Mouse (Mus musculus) lung, postnatal 0 days (tissue): ENCODE measurements around the gene Tdgf1. TPM values are rescaled to one million over a fixed set of nuclear protein-coding genes. Genes with fewer than 3 reads are reported as not detected.

Experiments used
- ATAC-seq: fragments of 200-750 bp; cut with Nextera tagmentation; 2 replicates; pipeline ENCODE4 v1.8.0; 2017; ENCODE audit warnings: moderate library complexity
- DNase-seq: peaks from one replicate; pipeline ENCODE4 v3.0.0-alpha.2; 2016; ENCODE audit warnings: low spot score
- H3K27ac ChIP-seq: fragments of 300-500 bp; sonication (generic); 2 replicates; pipeline ENCODE4 v1.5.1; 2014; ENCODE audit warnings: antibody characterized with exemption, mild to moderate bottlenecking, low read length, mixed read lengths
- H3K27me3 ChIP-seq: fragments of 300-500 bp; sonication (generic); replicated peaks from 2 replicates; pipeline ENCODE4 v1.6.1; 2014; ENCODE audit warnings: low read length, mixed read lengths; ENCODE audit not compliant: insufficient read depth
- H3K36me3 ChIP-seq: fragments of 300-500 bp; sonication (generic); 2 replicates; pipeline ENCODE4 v1.6.1; 2014; ENCODE audit warnings: low read length, mixed read lengths; ENCODE audit not compliant: insufficient read depth
- H3K4me1 ChIP-seq: fragments of 300-500 bp; sonication (generic); 2 replicates; pipeline ENCODE4 v1.6.1; 2014; ENCODE audit warnings: antibody characterized with exemption, low read depth, low read length, mixed read lengths; ENCODE audit not compliant: insufficient read depth
- H3K4me2 ChIP-seq: fragments of 300-500 bp; sonication (generic); replicated peaks from 2 replicates; pipeline ENCODE4 v1.6.1; 2014; ENCODE audit warnings: low read depth, mild to moderate bottlenecking, low read length, moderate library complexity, mixed read lengths
- H3K4me3 ChIP-seq: fragments of 300-500 bp; sonication (generic); 2 replicates; pipeline ENCODE4 v1.5.1; 2014; ENCODE audit warnings: low read depth, low read length
- H3K9ac ChIP-seq: fragments of 300-500 bp; sonication (generic); replicated peaks from 2 replicates; pipeline ENCODE4 v1.6.1; 2014; ENCODE audit warnings: low read depth, mild to moderate bottlenecking
- H3K9me3 ChIP-seq: fragments of 300-500 bp; sonication (generic); 2 replicates; pipeline ENCODE4 v1.6.1; 2016; ENCODE audit warnings: low read length, mixed read lengths
- CTCF ChIP-seq: IDR thresholded peaks from 2 replicates; pipeline ENCODE4 v1.5.1; 2016; ENCODE audit warnings: antibody characterized with exemption, mild to moderate bottlenecking
- EP300 ChIP-seq: IDR thresholded peaks from 2 replicates; pipeline ENCODE4 v1.6.1; 2016; ENCODE audit warnings: antibody characterized with exemption, mild to moderate bottlenecking, control low read depth
- WGBS: fragments of 180-500 bp; shearing (Covaris S2); extraction: QIAGEN DNeasy Blood & Tissue Kit; methylation state at CpG from one replicate; pipeline ENCODE4 v1.1.7; 2014; 5-methylcytosine and 5-hydroxymethylcytosine counted together
- polyA plus RNA-seq: library from polyadenylated mRNA; unstranded; fragments of >200 nt; fragmentation: Nextera tagmentation; extraction: Ambion mirVana; gene quantifications from 2 replicates; pipeline ENCODE4 v1.2.1, GENCODE M21; 2015

Tdgf1 gene
- polyA plus RNA-seq, 1 experiment from 2014 or later: 0.19 TPM

DNA sequence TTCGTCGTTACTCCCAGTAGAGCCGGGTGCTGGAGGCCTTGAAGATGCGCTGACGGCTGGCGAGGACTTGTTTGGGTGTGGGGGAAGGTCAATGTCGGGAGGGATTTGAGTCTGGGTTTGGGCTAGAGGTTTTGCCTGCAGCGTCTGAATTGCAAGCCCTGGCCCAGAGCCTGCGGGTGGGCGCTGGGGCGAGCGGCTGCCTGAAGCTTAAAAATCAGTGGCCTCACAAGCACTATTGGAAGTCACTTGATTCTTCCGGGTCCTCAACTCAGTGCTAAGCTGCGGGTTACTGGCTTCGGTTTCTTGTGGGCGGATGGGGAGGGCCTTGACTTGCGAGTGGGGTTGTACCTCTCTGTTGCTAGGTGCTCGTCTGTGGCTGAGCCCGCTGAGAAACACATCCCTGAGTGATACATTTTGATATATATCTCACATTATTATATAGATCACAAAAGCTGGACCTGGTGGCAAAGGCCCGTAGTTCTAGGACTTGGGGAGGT is 638 bp upstream of the Tdgf1 start:
- H3K27ac ChIP-seq: no peak overlapping the region
- no peaks in the 10 kb centered on the region for H3K36me3 ChIP-seq
- no peak overlapping the region for H3K4me2 ChIP-seq
- H3K9me3 ChIP-seq: no peaks in the 10 kb centered on the region
- ATAC-seq (no peak), DNase-seq (no peak)
- 31% methylated on average over 20 of the region's 20 CpGs for WGBS
- H3K9ac ChIP-seq: no peak overlapping the region
- H3K27me3 ChIP-seq: peaks cover 20% of the 10 kb centered on the region; the same call in 1 of the 2 replicates
- no peaks in the 10 kb centered on the region for H3K4me1 ChIP-seq
- TF ChIP-seq CTCF (no peak), EP300 (no peak)
- no peak overlapping the region for H3K4me3 ChIP-seq

DNA sequence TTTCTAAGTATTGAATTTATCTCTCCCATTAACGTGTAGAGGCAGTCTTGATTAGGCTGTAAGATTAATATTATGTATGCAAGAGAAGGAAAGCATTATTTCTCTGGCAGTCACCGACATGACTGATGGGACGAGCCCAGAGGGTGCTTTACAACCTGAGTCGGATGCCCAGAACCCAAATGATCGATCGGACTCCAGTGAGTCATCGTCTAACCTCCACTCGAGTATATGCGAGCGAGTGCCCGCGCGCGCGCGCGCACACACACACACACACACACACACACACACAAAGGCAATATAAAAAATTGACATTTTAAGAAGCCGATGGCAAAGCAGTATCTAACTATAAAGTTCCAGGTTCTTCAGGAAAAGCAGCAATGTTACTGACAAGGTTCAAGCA is 615 bp downstream of the Tdgf1 start:
- Histone ChIP-seq H3K4me2 (no peak overlapping the region), H3K36me3 (no peaks in the 10 kb centered on the region), H3K9ac (no peak overlapping the region), H3K9me3 (no peaks in the 10 kb centered on the region), H3K4me3 (no peak overlapping the region), H3K27ac (no peak overlapping the region), H3K27me3 (peaks cover 20% of the 10 kb centered on the region; the same call in 1 of the 2 replicates), H3K4me1 (no peaks in the 10 kb centered on the region)
- DNase-seq (no peak), ATAC-seq (no peak)
- WGBS: 8% methylated on average over 18 of the region's 18 CpGs
- no peak for TF ChIP-seq CTCF
- TF ChIP-seq EP300: no peak

DNA sequence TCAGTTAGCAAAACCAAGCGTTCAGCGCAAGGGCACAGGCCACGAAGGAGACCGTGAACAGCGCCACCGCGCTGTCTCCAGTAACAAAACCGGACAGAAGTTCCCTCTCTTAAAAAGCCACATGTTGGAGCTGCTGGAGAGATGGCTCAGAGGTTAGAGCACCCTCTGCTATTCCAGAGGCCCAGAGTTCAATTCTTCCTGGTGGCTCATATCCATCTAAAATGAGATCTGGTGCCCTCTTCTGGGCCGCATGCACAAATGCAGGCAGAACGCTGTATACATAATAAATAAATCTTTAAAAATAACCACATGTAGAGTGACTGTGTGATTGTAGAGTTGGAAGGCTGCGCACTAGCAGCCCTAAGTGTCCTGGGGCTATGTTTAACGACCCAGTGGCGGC is 1.7 kb downstream of the Tdgf1 start:
- H3K4me3 ChIP-seq: no peak overlapping the region
- TF ChIP-seq EP300 (no peak), CTCF (peak; percentile 68)
- no peaks in the 10 kb centered on the region for H3K9me3 ChIP-seq
- no peak overlapping the region for H3K9ac ChIP-seq
- no peak overlapping the region for H3K4me2 ChIP-seq
- H3K27ac ChIP-seq: no peak overlapping the region
- ATAC-seq (no peak), DNase-seq (peak; percentile 39)
- no peaks in the 10 kb centered on the region for H3K36me3 ChIP-seq
- peaks cover 20% of the 10 kb centered on the region; the same call in 1 of the 2 replicates for H3K27me3 ChIP-seq
- H3K4me1 ChIP-seq: no peaks in the 10 kb centered on the region
- 26% methylated on average over 13 of the region's 13 CpGs for WGBS

DNA sequence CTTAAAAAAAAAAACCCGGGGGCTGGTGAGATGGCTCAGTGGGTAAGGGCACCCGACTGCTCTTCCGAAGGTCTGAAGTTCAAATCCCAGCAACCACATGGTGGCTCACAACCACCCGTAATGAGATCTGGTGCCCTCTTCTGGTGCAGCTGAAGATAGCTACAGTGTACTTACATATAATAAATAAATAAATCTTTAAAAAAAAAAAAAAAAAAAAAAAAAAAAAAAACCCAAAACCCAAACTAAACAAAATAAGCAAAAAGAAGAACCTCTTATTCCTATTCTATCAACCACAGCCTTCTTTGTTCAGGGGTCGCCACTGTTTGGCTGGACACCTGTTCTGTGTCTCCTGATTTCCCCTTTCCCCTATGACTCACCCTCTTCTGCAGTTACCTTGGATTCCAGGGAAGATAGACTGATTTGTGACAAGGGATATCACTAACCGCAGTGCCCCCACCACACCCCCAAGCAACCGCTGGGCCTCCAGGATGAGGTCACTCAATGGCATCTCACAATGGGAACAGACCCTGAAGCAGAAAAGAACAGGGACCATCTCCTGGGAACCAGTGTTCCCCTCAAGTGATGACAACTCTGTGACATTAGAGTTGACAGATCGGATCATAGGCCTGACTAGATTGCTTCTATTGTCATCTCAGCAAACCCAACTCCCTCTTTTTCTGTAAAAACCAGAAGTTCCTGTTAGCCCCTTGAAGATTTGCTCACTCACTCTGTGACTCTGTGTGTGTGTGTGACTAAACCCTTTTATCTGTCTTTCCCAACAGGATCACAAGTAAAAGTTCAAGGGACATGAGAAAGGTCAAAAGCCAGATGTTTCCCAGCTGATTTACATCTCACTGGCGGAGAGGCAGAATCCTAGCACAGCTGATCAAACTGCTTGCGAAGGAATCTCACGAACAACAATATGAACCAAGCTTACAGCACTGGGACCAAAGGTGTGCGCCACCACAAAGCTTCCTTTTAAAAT is 8.2 kb downstream of the Tdgf1 start:
- Histone ChIP-seq H3K4me3 (no peak overlapping the region), H3K4me1 (no peaks in the 10 kb centered on the region), H3K4me2 (no peak overlapping the region), H3K9me3 (no peaks in the 10 kb centered on the region), H3K27ac (no peak overlapping the region), H3K36me3 (no peaks in the 10 kb centered on the region), H3K27me3 (no peaks in the 10 kb centered on the region), H3K9ac (no peak overlapping the region)
- TF ChIP-seq CTCF: no peak; the same call in 1 of the 2 replicates
- TF ChIP-seq EP300: no peak
- peak; percentile 45 for DNase-seq
- whole genome bisulfite sequencing: 70% methylated on average over 12 of the region's 12 CpGs
- peak; percentile 57 for ATAC-seq

DNA sequence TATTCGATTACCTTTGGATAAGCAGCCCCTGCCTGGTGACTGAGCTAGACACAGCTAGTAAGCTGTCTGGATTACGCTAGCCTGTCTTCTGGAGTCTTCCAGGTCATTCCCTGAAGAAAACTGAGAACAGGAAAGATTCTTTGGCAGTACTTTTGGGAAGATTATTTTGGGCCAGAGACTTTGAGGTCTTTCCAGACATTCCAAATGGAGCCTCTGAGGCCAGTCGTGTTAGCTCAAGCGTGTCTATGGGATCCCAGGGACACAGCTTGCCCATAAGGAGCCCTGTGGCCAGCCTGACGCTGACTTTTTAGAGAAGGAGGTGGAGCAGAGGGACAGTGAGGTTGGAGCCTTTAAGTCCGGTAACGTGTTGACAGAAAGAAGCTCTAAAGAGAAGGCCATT is 10.0 kb downstream of the Tdgf1 start:
- Histone ChIP-seq H3K4me1 (no peaks in the 10 kb centered on the region), H3K4me3 (no peak overlapping the region), H3K9me3 (no peaks in the 10 kb centered on the region), H3K27me3 (no peaks in the 10 kb centered on the region), H3K36me3 (no peaks in the 10 kb centered on the region), H3K27ac (no peak overlapping the region), H3K9ac (no peak overlapping the region), H3K4me2 (no peak overlapping the region)
- ATAC-seq: no peak
- no peak for DNase-seq
- 68% methylated on average over 7 of the region's 7 CpGs for WGBS
- no peak for TF ChIP-seq EP300
- TF ChIP-seq CTCF: no peak

- H3K27ac ChIP-seq: no peak overlapping the region
- H3K36me3 ChIP-seq: no peaks in the 10 kb centered on the region
- no peaks in the 10 kb centered on the region for H3K4me1 ChIP-seq
- H3K9ac ChIP-seq: no peak overlapping the region
- no peaks in the 10 kb centered on the region for H3K9me3 ChIP-seq
- no peak for TF ChIP-seq EP300
- no peak for TF ChIP-seq CTCF
- H3K27me3 ChIP-seq: no peaks in the 10 kb centered on the region
- ATAC-seq: no peak
- H3K4me3 ChIP-seq: no peak overlapping the region
- 79% methylated on average over 12 of the region's 12 CpGs for WGBS
- no peak overlapping the region for H3K4me2 ChIP-seq
- no peak for DNase-seq
Measured at GRCm38 (mm10) chr9:110933850-110934437, 12.0 kb downstream of the Tdgf1 start.
